Mouse (Mus musculus) liver, postnatal 0 days (tissue): ENCODE measurements around the gene Srgn. TPM values are rescaled to one million over a fixed set of nuclear protein-coding genes. Genes with fewer than 3 reads are reported as not detected.

Experiments
- ATAC-seq: fragments of 200-750 bp; cut with Nextera tagmentation; 2 replicates; pipeline ENCODE4 v1.8.0; 2017; ENCODE audit warnings: mild to moderate bottlenecking, moderate library complexity
- DNase-seq: peaks from one replicate; pipeline ENCODE4 v3.0.0-alpha.2; 2016
- H3K27ac ChIP-seq: fragments of 300-500 bp; sonication (generic); 2 replicates; pipeline ENCODE4 v1.5.1; 2014; ENCODE audit warnings: antibody characterized with exemption, moderate library complexity, mild to moderate bottlenecking, low read depth
- H3K27me3 ChIP-seq: fragments of 300-500 bp; sonication (generic); 2 replicates; pipeline ENCODE4 v1.6.1; 2014; ENCODE audit warnings: low read length, control low read depth, mixed read lengths; ENCODE audit not compliant: insufficient read depth
- H3K36me3 ChIP-seq: fragments of 300-500 bp; sonication (generic); replicated peaks from 2 replicates; pipeline ENCODE4 v1.6.1; 2014; ENCODE audit warnings: mild to moderate bottlenecking, control low read depth, low read length, moderate library complexity, mixed read lengths; ENCODE audit not compliant: insufficient read depth
- H3K4me1 ChIP-seq: fragments of 300-500 bp; sonication (generic); 2 replicates; pipeline ENCODE4 v1.6.1; 2014; ENCODE audit warnings: antibody characterized with exemption, mild to moderate bottlenecking, control low read depth; ENCODE audit not compliant: insufficient read depth
- H3K4me2 ChIP-seq: fragments of 300-500 bp; sonication (generic); 2 replicates; pipeline ENCODE4 v1.6.1; 2014; ENCODE audit warnings: low read depth, mild to moderate bottlenecking, low read length, moderate library complexity, mixed read lengths
- H3K4me3 ChIP-seq: fragments of 300-500 bp; sonication (generic); 2 replicates; pipeline ENCODE4 v1.5.1; 2014; ENCODE audit warnings: low read depth, low read length
- H3K9ac ChIP-seq: fragments of 300-500 bp; sonication (generic); replicated peaks from 2 replicates; pipeline ENCODE4 v1.6.1; 2014; ENCODE audit warnings: mild to moderate bottlenecking, moderate library complexity
- H3K9me3 ChIP-seq: fragments of 300-500 bp; sonication (generic); 2 replicates; pipeline ENCODE4 v1.6.1; 2016; ENCODE audit warnings: mild to moderate bottlenecking, control low read depth, low read length, mixed read lengths
- CTCF ChIP-seq: sonication (generic); IDR thresholded peaks from 2 replicates; pipeline ENCODE4 v1.5.1; 2016; ENCODE audit warnings: antibody characterized with exemption, low read depth
- EP300 ChIP-seq: IDR thresholded peaks from 2 replicates; pipeline ENCODE4 v1.6.1; 2016; ENCODE audit warnings: antibody characterized with exemption, low read depth, mild to moderate bottlenecking
- WGBS: fragments of 180-500 bp; shearing (Covaris S2); extraction: QIAGEN DNeasy Blood & Tissue Kit; methylation state at CpG from one replicate; pipeline ENCODE4 v1.1.7; 2014; ENCODE audit not compliant: insufficient replicate concordance; 5-methylcytosine and 5-hydroxymethylcytosine counted together
- polyA plus RNA-seq: library from polyadenylated mRNA; unstranded; fragments of >200 nt; fragmentation: Nextera tagmentation; extraction: Ambion mirVana; gene quantifications from 2 replicates; pipeline ENCODE4 v1.2.1, GENCODE M21; 2015

The Srgn gene
- polyA plus RNA-seq, 1 experiment from 2014 or later = 108 TPM

GRCm38 (mm10) chr10:62512855-62513254, 14.4 kb downstream of the Srgn start:
- Histone ChIP-seq H3K4me3 (no peak overlapping the region), H3K9me3 (no peaks in the 10 kb centered on the region), H3K9ac (no peak overlapping the region), H3K27me3 (no peaks in the 10 kb centered on the region), H3K4me2 (no peak overlapping the region), H3K36me3 (no peaks in the 10 kb centered on the region), H3K4me1 (peaks cover 13% of the 10 kb centered on the region), H3K27ac (no peak overlapping the region)
- ATAC-seq = no peak
- TF ChIP-seq CTCF = no peak
- no peak for TF ChIP-seq EP300
- 83% methylated on average over 4 of the region's 4 CpGs for WGBS
- no peak for DNase-seq

- peak overlapping the region; percentile 22; the same call in 1 of the 2 replicates for H3K27ac ChIP-seq
- no peak for ATAC-seq
- no peaks in the 10 kb centered on the region for H3K9me3 ChIP-seq
- TF ChIP-seq CTCF (no peak), EP300 (no peak)
- no peak overlapping the region for H3K4me3 ChIP-seq
- no peaks in the 10 kb centered on the region for H3K36me3 ChIP-seq
- peaks cover 13% of the 10 kb centered on the region for H3K4me1 ChIP-seq
- no peak overlapping the region for H3K9ac ChIP-seq
- no peaks in the 10 kb centered on the region for H3K27me3 ChIP-seq
- 39% methylated on average over 6 of the region's 6 CpGs for WGBS
- no peak for DNase-seq
- H3K4me2 ChIP-seq = no peak overlapping the region
Measured at GRCm38 (mm10) chr10:62511528-62511927, 15.7 kb downstream of the Srgn start.

DNA sequence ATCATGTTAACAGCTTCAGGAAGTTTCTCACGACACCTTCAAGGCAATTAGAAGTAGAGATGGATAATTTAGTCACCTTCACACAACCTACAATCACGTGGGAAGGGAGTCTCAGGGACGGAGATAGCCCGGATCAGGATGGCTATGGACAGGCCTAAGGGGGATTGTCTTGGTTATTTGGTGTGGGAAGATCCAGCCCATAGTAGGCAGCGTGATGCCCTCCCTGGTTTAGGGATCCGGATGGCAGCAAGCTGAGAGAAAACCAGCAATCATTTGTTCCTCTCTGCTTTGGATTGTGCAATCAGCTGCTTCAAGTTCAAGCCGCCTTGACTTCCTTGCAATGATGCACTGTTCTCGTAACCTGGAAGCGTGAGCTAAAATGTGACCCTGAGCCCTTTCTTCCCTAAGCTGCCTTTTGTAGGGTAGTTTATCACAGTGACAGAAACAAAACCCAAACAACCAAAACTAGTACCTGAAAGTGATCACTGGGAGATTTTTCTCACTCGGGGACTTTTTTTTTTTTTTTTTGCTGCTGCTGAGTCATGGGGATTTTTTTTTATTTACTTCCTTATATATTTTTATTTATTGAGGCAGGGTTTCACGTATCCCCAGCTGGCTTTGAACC, 18.1 kb downstream of the Srgn start:
- no peak for TF ChIP-seq CTCF
- TF ChIP-seq EP300 = no peak
- peak overlapping the region; percentile 95 for H3K27ac ChIP-seq
- H3K9ac ChIP-seq = no peak overlapping the region
- DNase-seq = no peak
- H3K4me1 ChIP-seq = peaks cover 27% of the 10 kb centered on the region
- peak overlapping the region; percentile 80 for H3K4me2 ChIP-seq
- no peak for ATAC-seq
- no peaks in the 10 kb centered on the region for H3K27me3 ChIP-seq
- H3K36me3 ChIP-seq = no peaks in the 10 kb centered on the region
- H3K9me3 ChIP-seq = no peaks in the 10 kb centered on the region
- 48% methylated on average over 11 of the region's 11 CpGs for WGBS
- peak overlapping the region; percentile 50; the same call in 1 of the 2 replicates for H3K4me3 ChIP-seq

DNA sequence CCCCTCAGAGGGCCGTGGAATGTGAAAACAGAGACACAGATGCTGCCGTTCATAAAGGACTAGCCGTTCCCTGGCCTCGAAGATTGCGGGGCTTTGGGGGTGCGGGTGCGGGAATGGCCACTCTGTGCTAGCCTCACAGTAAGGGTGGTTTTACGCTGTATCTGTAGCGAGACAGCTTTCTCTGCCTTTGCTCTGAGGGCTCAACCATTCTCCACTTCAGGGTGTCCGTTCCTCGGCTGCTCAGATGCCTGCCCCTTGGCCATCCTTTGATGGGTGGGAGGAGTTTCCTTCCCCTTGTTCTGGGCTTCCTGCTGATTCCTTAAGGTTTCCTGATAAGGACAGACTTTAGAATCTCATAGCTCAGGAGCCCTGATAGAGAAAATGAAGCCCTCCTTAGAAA, 18.8 kb downstream of the Srgn start:
- ATAC-seq = no peak
- no peaks in the 10 kb centered on the region for H3K9me3 ChIP-seq
- no peaks in the 10 kb centered on the region for H3K27me3 ChIP-seq
- WGBS = 5% methylated on average over 11 of the region's 11 CpGs
- no peak for DNase-seq
- peaks cover 31% of the 10 kb centered on the region for H3K4me1 ChIP-seq
- H3K9ac ChIP-seq = peak overlapping the region; percentile 59
- TF ChIP-seq EP300 = no peak
- TF ChIP-seq CTCF = no peak
- H3K4me3 ChIP-seq = peak overlapping the region; percentile 50
- H3K27ac ChIP-seq = peak overlapping the region; percentile 95
- no peaks in the 10 kb centered on the region for H3K36me3 ChIP-seq
- H3K4me2 ChIP-seq = peak overlapping the region; percentile 80

DNA sequence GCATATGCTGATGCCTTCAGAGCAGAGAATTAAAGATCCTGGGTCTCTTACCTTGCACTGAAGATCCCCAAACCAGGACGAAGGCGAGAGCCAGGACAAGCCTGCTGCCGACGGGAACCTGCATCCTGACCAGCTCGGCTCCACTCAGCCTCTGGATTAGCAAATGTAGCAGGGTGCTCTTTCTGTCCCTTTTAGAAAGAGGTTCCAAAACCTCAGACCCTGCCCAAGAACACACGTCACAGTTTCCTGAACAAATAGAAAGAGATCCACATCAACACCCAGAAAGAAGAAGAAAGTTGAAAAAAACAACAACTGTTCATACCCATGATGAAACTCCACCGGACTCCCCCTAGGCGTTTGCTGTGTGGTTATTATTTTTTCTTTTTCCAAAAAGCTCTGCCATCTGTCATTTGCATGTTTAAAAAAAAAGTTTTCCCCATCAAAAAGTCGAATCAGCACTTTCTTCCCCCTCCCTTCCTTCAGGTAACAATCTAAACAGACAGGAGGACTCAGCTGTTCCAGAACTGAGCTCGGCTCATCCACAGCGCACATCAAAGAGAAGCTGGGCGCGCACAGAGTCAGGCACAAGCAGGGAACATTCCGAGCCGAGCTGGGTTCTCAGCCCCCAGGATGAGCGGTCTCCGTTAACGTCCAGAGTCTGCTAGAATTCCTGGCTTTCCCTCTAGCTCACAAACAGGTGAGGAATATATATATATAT, 19.5 kb downstream of the Srgn start:
- Histone ChIP-seq H3K27ac (peak overlapping the region; percentile 95), H3K4me3 (peak overlapping the region; percentile 50), H3K9me3 (no peaks in the 10 kb centered on the region), H3K36me3 (no peaks in the 10 kb centered on the region), H3K4me2 (peak overlapping the region; percentile 80), H3K9ac (peak overlapping the region; percentile 59), H3K4me1 (peaks cover 38% of the 10 kb centered on the region), H3K27me3 (no peaks in the 10 kb centered on the region)
- ATAC-seq = peak; percentile 37; the same call in 1 of the 2 replicates
- WGBS = 7% methylated on average over 18 of the region's 18 CpGs
- TF ChIP-seq EP300 (no peak), CTCF (no peak)
- DNase-seq = peak; percentile 53

- Histone ChIP-seq H3K9me3 (no peaks in the 10 kb centered on the region), H3K4me3 (peak overlapping the region; percentile 50), H3K4me1 (peaks cover 44% of the 10 kb centered on the region), H3K36me3 (no peaks in the 10 kb centered on the region), H3K9ac (peak overlapping the region; percentile 59), H3K27ac (peak overlapping the region; percentile 95), H3K27me3 (no peaks in the 10 kb centered on the region), H3K4me2 (peak overlapping the region; percentile 80)
- 61% methylated on average over 4 of the region's 4 CpGs for WGBS
- ATAC-seq (no peak), DNase-seq (no peak)
- no peak for TF ChIP-seq EP300
- no peak for TF ChIP-seq CTCF
Measured at GRCm38 (mm10) chr10:62507071-62507470, 20.2 kb downstream of the Srgn start.
